Mouse (Mus musculus): Measurements from ENCODE around the gene Pip5k1c. TPM values are rescaled to one million over a fixed set of nuclear protein-coding genes. Genes with fewer than 3 reads are reported as not detected.

Gene Pip5k1c
- 55.0 and 60.8 TPM in 2 replicates for polyA plus RNA-seq (2016; fragmentation: Nextera tagmentation; extraction: Ambion mirVana)

DNA sequence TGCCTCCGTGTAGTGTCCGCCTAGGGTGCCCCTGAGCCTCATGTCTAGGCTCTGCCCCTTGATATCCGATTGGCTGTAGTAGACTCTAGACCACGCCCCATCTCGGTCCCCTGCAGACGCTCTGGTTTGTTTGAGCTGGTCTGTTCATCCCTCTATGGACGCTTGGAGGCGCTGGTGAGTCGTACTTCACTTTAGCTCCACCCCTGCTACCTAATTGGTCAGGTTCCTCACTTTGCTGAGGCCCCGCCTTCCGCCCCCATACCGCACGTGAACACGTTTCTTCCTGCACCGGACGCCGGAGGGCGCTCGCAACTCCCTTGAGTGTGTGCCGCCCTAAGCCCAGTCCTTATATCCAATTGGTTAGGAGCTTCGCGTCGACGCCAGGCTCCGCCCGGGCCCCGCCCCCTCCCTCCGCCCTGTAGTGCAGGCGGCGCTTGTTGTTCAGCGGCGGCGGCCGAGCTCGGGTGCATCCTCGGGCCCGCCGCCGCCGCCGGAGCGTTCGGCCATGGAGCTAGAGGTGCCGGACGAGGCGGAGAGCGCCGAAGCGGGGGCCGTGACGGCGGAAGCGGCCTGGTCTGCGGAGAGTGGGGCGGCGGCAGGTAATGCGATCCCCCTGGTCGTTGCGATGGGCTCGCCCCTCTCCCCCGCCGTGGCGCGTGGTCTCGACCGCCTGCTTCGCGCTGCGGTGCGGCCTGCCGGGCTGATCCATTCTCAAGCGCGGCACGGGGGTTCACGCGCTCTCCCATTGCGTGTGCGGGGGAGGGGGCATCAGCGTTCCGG is at the start of gene Pip5k1c:
Gene Pip5k1c (plus strand): TSS at position 410 of the 780 bp plus-strand sequence.
- WGBS, result under 1% methylated on average over 74 of the region's 80 CpGs
- Histone ChIP-seq H3K27me3 (ENCODE audit: low read depth, poor library complexity, severe bottlenecking) (peaks cover 45% of the 10 kb centered on the region), H3K4me1 (peaks cover 57% of the 10 kb centered on the region), H3K36me3 (peaks cover 18% of the 10 kb centered on the region), H3K9me3 (replicated peaks) (no peaks in the 10 kb centered on the region), H3K27ac (replicated peaks) (peak within 1 kb of the TSS; percentile 96), H3K4me3 (peak within 1 kb of the TSS; percentile 71)
- DNase-seq (ENCODE audit: low spot score), result peak; percentile 100

DNA sequence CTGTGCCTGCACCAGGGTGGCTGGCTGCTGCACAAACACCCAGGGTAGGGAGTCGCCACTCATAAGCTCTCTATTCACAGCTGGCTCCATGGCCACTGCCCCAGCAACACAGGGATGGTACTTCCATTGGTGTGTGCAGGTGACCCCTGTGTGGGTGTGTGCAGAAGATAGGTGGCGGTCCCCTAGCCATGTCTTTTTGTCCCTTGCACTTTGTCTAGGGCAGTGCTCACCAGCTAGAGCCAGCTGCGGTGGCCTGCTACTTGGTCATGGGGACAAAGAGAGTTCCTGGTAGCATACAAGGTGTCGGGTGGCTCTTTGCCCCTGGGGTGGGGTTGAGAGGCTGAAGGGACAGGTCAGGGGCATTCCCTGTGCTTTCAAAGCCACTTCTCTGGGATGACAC is 48.6 kb upstream of the Pip5k1c start:
- DNase-seq (ENCODE audit: low spot score), result no peak
- Histone ChIP-seq H3K27me3 (ENCODE audit: low read depth, poor library complexity, severe bottlenecking) (peaks cover 93% of the 10 kb centered on the region), H3K9me3 (replicated peaks) (no peaks in the 10 kb centered on the region), H3K4me3 (no peak overlapping the region), H3K27ac (replicated peaks) (no peak overlapping the region), H3K4me1 (peaks cover 32% of the 10 kb centered on the region), H3K36me3 (no peaks in the 10 kb centered on the region)
- WGBS, result 84% methylated on average over 4 of the region's 4 CpGs

DNA sequence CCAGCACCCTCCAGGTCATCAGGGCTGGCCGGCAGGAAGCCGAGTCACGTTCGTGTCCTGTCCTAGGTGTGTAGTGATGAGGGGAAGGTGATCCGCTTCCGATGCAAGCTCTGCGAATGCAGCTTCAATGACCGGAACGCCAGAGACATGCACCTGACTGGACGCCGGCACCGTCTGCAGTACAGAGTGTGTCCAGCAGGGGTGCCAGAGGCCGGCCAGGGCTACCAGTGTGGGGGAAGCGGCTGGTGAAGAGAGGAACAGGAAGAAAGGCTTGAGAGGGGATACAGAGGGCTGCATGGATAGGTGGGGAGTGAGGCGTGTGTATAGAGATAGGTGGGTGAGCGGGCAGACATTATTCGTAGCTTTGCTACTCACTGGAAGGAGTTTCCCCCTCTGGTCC is 48.2 kb upstream of the Pip5k1c start:
- peak overlapping the region; percentile 39; the same call in 1 of the 2 replicates for H3K27ac ChIP-seq (replicated peaks)
- H3K4me3 ChIP-seq, result 0 out of 2 replicates have a peak overlapping the region, but pooled peaks have one; percentile 15
- H3K9me3 ChIP-seq (replicated peaks), result no peaks in the 10 kb centered on the region
- H3K36me3 ChIP-seq, result no peaks in the 10 kb centered on the region
- DNase-seq (ENCODE audit: low spot score), result peak; percentile 84
- H3K27me3 ChIP-seq (ENCODE audit: low read depth, poor library complexity, severe bottlenecking), result peaks cover 93% of the 10 kb centered on the region
- WGBS, result 10% methylated on average over 17 of the region's 17 CpGs
- H3K4me1 ChIP-seq, result peaks cover 27% of the 10 kb centered on the region

DNA sequence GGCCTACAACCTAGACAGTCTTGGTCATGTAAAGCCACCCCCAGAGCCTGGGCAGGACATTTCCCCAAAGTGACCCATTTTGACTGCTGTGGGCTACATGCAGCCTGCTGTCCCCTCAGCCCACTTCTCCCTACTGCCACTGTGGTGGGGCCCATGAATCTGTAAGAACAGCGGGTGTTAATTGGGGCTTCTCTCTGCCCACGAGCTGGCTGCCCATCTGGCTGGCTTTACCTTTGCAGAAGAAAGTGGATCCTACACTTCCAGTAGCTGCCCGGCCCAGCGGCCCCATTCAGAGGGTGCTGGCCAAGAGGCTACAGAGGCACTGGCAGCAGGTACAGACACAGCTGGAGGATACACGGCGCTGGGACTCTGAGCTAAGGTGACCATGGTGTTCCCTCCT is 47.6 kb upstream of the Pip5k1c start:
- H3K27me3 ChIP-seq (ENCODE audit: low read depth, poor library complexity, severe bottlenecking), result peaks cover 93% of the 10 kb centered on the region
- 89% methylated on average over 6 of the region's 6 CpGs for WGBS
- H3K27ac ChIP-seq (replicated peaks), result peak overlapping the region; percentile 39; the same call in 1 of the 2 replicates

DNA sequence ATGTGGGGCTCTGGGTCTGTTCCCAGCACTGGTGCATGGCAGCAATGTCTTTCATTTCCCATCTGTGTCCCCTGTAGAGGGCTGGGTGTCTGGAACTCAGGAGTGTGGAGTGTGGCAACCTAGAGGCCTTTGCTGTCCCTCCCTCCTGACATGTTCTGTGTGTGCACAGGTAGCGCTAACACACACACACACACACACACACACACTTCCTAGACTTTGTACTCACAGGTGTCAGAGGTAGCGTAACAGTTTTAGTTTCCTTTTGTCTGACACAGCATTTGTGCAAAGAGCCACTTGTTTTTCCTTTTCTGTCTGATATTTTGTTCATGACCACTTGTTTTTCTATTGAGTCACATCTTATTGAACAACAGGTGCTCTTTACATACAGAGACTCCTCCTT is 45.0 kb upstream of the Pip5k1c start:
- H3K27ac ChIP-seq (replicated peaks), result no peak overlapping the region
- WGBS, result 98% methylated on average over 2 of the region's 2 CpGs
- no peaks in the 10 kb centered on the region; the same call in 1 of the 2 replicates for H3K36me3 ChIP-seq
- no peak overlapping the region for H3K4me3 ChIP-seq
- DNase-seq (ENCODE audit: low spot score), result no peak
- no peaks in the 10 kb centered on the region for H3K9me3 ChIP-seq (replicated peaks)
- H3K27me3 ChIP-seq (ENCODE audit: low read depth, poor library complexity, severe bottlenecking), result peaks cover 93% of the 10 kb centered on the region
- peaks cover 39% of the 10 kb centered on the region for H3K4me1 ChIP-seq

More for the DNA sequence above, 47.6 kb upstream of the Pip5k1c start:
- DNase-seq (ENCODE audit: low spot score), result no peak
- Histone ChIP-seq H3K4me3 (no peak overlapping the region), H3K4me1 (peaks cover 26% of the 10 kb centered on the region), H3K9me3 (replicated peaks) (no peaks in the 10 kb centered on the region), H3K36me3 (no peaks in the 10 kb centered on the region)

DNA sequence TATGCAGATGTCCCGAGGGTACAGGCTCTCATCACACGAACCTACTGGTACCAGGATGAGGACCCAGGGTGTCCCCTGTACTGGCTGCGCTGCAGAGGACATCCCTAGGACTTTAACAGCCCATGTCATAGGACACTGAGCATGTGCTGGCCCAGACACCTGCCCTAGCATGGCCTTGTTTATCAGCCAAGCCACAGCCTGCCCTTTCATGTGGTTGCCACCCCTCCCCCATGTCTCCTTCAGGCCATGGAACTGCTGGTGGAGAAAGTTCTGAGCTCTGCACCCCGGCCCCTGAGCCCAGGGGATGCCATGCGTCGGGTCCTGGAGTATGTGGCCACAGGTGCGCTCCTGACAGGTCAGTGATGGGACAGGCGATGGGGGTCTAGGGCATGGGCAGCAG is 43.3 kb upstream of the Pip5k1c start:
- peaks cover 96% of the 10 kb centered on the region for H3K27me3 ChIP-seq (ENCODE audit: low read depth, poor library complexity, severe bottlenecking)
- 87% methylated on average over 8 of the region's 8 CpGs for WGBS
- no peaks in the 10 kb centered on the region; the same call in 1 of the 2 replicates for H3K36me3 ChIP-seq
- no peaks in the 10 kb centered on the region for H3K9me3 ChIP-seq (replicated peaks)
- H3K4me1 ChIP-seq, result peaks cover 44% of the 10 kb centered on the region
- no peak for DNase-seq (ENCODE audit: low spot score)
- no peak overlapping the region for H3K27ac ChIP-seq (replicated peaks)
- no peak overlapping the region for H3K4me3 ChIP-seq

DNA sequence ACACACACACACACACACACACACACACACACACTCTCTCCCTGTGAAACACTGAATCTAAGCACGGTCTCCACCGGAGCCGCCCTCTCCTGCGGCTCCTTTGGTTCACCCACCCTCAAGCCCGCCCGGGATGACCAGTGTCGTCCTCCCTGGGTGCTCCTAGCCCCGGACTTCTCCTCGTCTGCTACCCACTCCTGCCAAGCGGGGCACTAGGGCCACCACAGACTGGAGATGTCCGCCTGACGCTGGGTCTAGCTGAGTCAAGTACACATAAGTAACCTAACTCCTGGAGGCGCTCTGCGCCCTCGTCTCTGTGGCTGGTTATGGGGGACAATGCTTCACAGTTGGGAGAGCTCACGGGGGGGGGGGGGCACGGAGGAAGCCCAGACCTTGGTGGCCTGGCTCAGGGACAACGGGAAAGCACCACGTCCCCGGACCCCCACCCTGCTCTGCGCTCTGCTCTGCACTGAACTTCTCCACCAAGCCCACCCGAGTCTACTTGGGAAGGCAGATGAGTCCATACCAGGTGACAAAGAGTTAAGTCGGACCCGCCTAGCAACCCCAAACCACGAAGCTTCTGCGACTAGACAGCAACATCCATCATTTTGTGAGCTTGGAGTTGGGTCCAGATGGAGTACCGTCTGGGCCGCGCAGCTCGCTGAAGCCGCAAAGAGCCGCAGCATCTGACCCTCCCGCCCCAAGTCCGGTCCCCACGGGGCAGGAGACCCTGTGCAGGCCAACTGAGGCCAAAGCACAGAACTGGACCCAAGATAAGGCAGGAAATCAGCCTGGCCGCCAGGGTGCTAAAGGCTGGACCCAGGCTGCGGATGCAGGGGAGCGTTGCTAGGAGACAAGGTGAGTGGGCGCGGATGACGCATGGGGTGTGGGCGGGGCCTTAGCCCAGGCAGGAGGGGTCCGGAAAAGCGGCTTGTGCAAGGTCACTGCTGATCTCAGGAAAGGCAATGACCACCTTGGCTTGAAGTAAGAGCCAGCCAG is 40.0 kb upstream of the Pip5k1c start, which contains the start of gene Matk:
Gene Matk (plus strand): TSS at position 512 of the 996 bp plus-strand sequence.
- Histone ChIP-seq H3K4me3 (peak within 1 kb of the TSS; percentile 40), H3K4me1 (peaks cover 34% of the 10 kb centered on the region), H3K36me3 (no peaks in the 10 kb centered on the region; the same call in 1 of the 2 replicates), H3K27me3 (ENCODE audit: low read depth, poor library complexity, severe bottlenecking) (peaks cover 99% of the 10 kb centered on the region), H3K27ac (replicated peaks) (peak within 1 kb of the TSS; percentile 40; the same call in 1 of the 2 replicates), H3K9me3 (replicated peaks) (no peaks in the 10 kb centered on the region)
- peak; percentile 68 for DNase-seq (ENCODE audit: low spot score)
- WGBS, result 12% methylated on average over 43 of the region's 44 CpGs

DNA sequence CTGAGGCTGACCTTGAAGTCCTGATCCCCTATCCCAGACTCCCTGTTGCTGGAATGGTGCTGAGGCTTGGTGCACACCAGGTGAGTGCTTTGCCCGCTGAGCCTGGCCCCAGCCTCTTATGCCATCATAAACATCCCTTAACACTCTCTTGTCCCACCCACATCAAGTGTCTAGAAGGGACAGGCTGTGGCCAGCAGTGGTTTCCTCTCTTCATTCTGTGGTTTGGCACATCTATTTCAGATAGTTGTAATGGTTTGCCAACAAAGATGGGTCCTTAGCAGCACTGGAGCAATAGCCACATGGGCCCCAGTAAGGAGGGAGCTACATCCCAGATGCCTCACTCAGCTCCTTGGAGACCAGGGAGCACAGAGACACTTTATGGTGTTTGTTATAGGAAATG is 37.9 kb upstream of the Pip5k1c start:
- H3K4me1 ChIP-seq, result peaks cover 49% of the 10 kb centered on the region
- H3K27ac ChIP-seq (replicated peaks), result no peak overlapping the region
- no peaks in the 10 kb centered on the region; the same call in 1 of the 2 replicates for H3K36me3 ChIP-seq
- H3K27me3 ChIP-seq (ENCODE audit: low read depth, poor library complexity, severe bottlenecking), result peaks cover 99% of the 10 kb centered on the region
- WGBS, result 70% methylated on average over 1 of the region's 1 CpGs
- no peak overlapping the region for H3K4me3 ChIP-seq
- H3K9me3 ChIP-seq (replicated peaks), result no peaks in the 10 kb centered on the region
- no peak for DNase-seq (ENCODE audit: low spot score)

DNA sequence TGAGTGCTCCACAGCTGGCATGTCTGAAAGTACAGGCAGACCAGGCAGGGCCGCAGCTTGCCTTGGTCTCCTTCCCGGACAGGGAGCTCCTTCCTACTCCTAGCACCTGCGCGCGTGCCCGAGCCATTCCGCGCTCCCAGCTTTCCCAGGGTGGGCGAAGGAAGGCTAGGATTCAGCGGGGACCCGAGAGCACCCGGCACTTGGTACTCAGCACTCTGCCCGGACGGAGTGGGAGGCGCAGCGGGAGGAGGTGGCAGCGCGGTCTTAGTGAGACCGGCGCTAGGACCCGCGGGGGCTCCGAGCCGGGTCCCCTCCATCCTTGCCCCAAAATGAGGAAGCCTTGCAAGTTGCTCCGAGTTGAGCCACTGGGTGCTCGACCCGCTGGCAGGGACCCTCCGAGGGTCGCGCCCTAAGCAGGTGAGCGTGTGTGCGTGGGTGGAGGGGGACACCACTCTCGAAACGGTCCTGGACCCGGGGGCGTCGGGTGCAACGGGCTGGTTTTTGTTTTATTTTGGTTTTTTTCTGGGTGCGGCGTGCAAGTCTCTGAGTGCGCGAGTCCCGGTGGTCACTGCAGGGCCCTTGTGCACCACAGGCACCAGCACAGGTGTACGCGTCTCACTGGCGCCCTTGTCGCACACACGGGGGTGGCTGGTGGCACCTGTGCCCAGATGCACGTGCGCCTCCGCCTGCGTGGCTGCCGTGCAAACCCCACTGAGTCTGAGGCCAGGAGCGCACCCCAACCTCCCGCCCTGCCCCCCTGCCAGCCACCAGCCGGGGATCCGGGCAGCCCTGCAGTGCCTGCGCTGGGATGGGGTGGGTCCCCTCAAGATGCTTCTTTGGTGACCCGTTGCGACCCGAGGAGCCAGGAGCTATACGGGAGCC is 35.4 kb upstream of the Pip5k1c start:
- Histone ChIP-seq H3K36me3 (peaks cover 21% of the 10 kb centered on the region), H3K27me3 (ENCODE audit: low read depth, poor library complexity, severe bottlenecking) (peaks cover 88% of the 10 kb centered on the region), H3K9me3 (replicated peaks) (peaks cover 7% of the 10 kb centered on the region; the same call in 1 of the 2 replicates), H3K4me1 (peaks cover 43% of the 10 kb centered on the region), H3K27ac (replicated peaks) (peak overlapping the region; percentile 61), H3K4me3 (peak overlapping the region; percentile 61)
- WGBS, result 2% methylated on average over 62 of the region's 62 CpGs
- DNase-seq (ENCODE audit: low spot score), result peak; percentile 55

DNA sequence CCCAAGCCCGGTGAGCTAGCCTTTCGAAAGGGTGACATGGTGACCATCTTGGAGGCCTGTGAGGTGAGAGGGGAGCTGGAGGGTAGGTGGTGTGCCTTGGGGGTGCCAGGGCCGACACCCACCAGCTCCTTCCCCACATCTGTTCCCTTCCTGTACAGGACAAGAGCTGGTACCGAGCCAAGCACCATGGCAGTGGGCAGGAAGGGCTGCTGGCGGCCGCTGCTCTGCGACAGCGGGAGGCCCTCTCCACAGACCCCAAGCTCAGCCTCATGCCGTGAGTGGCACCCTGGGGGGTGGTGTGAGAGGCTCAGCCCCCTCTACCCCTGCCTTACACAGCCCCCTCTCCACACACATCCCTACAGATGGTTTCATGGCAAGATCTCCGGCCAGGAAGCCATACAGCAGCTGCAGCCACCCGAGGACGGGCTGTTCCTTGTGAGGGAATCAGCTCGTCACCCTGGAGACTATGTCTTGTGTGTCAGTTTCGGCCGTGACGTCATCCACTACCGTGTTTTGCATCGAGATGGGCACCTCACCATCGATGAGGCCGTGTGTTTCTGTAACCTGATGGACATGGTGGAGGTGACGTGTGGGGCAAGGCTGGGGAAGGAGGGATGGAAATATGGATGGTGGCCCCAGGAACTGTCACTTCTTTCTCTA is 33.4 kb upstream of the Pip5k1c start:
- Histone ChIP-seq H3K27me3 (ENCODE audit: low read depth, poor library complexity, severe bottlenecking) (peaks cover 69% of the 10 kb centered on the region), H3K9me3 (replicated peaks) (peaks cover 7% of the 10 kb centered on the region; the same call in 1 of the 2 replicates), H3K4me1 (peaks cover 33% of the 10 kb centered on the region), H3K4me3 (peak overlapping the region; percentile 16; the same call in 1 of the 2 replicates), H3K36me3 (peaks cover 41% of the 10 kb centered on the region), H3K27ac (replicated peaks) (0 out of 2 replicates have a peak overlapping the region, but pooled peaks have one; percentile 10)
- 48% methylated on average over 21 of the region's 21 CpGs for WGBS
- no peak for DNase-seq (ENCODE audit: low spot score)

DNA sequence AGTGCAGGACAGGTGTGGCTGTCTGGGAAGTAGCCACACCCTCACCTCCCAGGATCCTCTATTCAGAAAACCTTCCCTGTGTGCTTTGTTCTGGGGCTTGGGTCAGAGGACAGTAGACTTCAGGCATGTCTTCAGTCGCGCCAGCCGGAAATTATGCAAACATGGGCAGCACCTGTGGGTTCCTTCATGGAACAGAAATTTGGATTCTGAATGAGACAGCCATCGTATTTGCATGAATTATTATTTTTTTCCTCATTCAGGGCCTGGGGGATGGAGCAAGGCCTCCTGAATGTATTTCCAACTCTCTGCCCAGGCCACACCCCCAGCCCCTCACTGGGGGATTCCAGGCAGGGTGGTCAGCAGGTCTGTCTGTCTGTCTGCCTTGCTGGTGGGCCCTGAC is 31.7 kb upstream of the Pip5k1c start:
- peaks cover 7% of the 10 kb centered on the region; the same call in 1 of the 2 replicates for H3K9me3 ChIP-seq (replicated peaks)
- peaks cover 56% of the 10 kb centered on the region for H3K36me3 ChIP-seq
- WGBS, result 91% methylated on average over 4 of the region's 4 CpGs
- peaks cover 43% of the 10 kb centered on the region for H3K4me1 ChIP-seq
- 0 out of 2 replicates have a peak overlapping the region, but pooled peaks have one; percentile 20 for H3K4me3 ChIP-seq
- peaks cover 53% of the 10 kb centered on the region for H3K27me3 ChIP-seq (ENCODE audit: low read depth, poor library complexity, severe bottlenecking)
- DNase-seq (ENCODE audit: low spot score), result no peak
- no peak overlapping the region for H3K27ac ChIP-seq (replicated peaks)
